Mouse (Mus musculus) thymus, adult 2 months (tissue): ENCODE data around the gene Asna1.

ENCODE experiments used
- CTCF ChIP-seq: fragments of 200-500 bp; IDR thresholded peaks from 2 replicates; pipeline ENCODE4 v1.5.1; 2012; ENCODE audit warnings: mild to moderate bottlenecking, control low read depth, low read length, moderate library complexity, borderline replicate concordance; ENCODE audit not compliant: control insufficient read depth, poor library complexity, insufficient read depth; ENCODE audit errors: extremely low read depth
- POLR2A ChIP-seq: fragments of 200-500 bp; IDR thresholded peaks from 2 replicates; pipeline ENCODE4 v1.6.1; 2012; ENCODE audit warnings: mild to moderate bottlenecking, low read length, control low read depth, moderate library complexity; ENCODE audit not compliant: control insufficient read depth, poor library complexity, insufficient read depth; ENCODE audit errors: extremely low read depth

DNA sequence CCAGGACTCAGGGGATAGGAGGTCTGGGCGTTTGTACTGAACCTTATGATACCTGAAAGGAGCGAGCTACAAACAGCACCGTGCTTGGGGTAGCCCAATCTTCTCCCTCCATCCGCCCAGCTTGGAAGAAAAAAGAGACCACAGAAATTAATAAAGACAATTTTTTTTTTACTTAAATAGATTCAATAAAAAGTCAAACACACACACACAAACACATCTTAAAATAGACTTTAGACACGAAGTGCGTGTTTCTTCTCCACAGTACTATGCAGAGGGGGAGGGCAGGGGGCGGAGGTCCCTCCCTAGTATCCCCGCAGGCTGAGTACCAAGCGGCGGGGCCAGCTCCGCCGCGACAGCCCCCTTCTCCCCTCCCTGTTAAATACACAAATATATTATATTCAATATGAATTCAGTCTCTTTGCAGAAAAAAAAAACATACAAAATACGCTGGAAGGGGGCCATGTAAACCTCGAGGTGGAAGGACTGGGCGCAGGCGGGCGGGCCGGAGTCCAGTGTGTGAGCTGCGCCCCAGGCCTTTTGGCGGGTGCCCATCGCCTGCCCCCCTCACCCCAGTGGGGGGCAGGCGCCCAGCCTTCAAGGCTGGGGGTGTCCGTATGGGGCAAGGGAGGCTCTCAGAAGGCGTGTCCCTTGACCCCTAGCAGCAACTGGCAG, 48.2 kb downstream of the Asna1 start:
- TF ChIP-seq CTCF (0 out of 2 replicates have a peak, but pooled peaks have one; percentile 14), POLR2A (no peak)
